9 mouse cellular contexts compared by ENCODE assay signal in genomic region chr10:111107387-111107786, GRCm38 (mm10). TPM values are rescaled to one million over a fixed set of nuclear protein-coding genes. Genes with fewer than 3 reads are reported as not detected.
DNase-seq lines count a peak whose midpoint lies in the region; ATAC-seq and TF ChIP-seq lines count a peak whose summit lies in the region.
"Had no signal": no experiment of that assay in that cellular context is flagged by ENCODE, and none has a peak within 500 bp of the region (broad histone marks: within the 10 kb centered on the region; RNA-seq: fewer than 3 reads in every experiment).

No protein-coding gene starts in this region.

- WGBS in lung, postnatal 0 days, result 66% methylated on average over 7 of the region's 7 CpGs

- no peak overlapping the region for H3K27ac ChIP-seq in layer of hippocampus, adult 2 months
- H3K27ac ChIP-seq in lung, postnatal 0 days (ENCODE audit: low read length), result no peak overlapping the region
- H3K27ac ChIP-seq: limb, embryonic 13.5 days had no signal

- H3K4me2 ChIP-seq in lung, postnatal 0 days (replicated peaks; ENCODE audit: low read depth, low read length), result no peak overlapping the region
- H3K4me2 ChIP-seq: limb, embryonic 13.5 days had no signal

- no peaks in the 10 kb centered on the region for H3K36me3 ChIP-seq in lung, postnatal 0 days (ENCODE audit: insufficient read depth, low read length)
- H3K36me3 ChIP-seq: limb, embryonic 13.5 days had no signal

- H3K9me3 ChIP-seq in lung, postnatal 0 days (ENCODE audit: low read length), result no peaks in the 10 kb centered on the region
- H3K9me3 ChIP-seq: limb, embryonic 13.5 days had no signal

- H3K4me3 ChIP-seq in layer of hippocampus, adult 2 months, result no peak overlapping the region
- H3K4me3 ChIP-seq in lung, postnatal 0 days (ENCODE audit: low read depth, low read length), result no peak overlapping the region
- H3K4me3 ChIP-seq: limb, embryonic 13.5 days had no signal

- TF ChIP-seq CTCF in layer of hippocampus, adult 2 months (conservative IDR thresholded peaks at IDR 0.05), result peak; percentile 79
- peak; percentile 74 for TF ChIP-seq CTCF in lung, postnatal 0 days (IDR thresholded peaks at IDR 0.05)

- ATAC-seq in frontal cortex, adult (ENCODE audit: low TSS enrichment), result peak; percentile 68
- ATAC-seq in lung, postnatal 0 days, result no peak

- no peak overlapping the region for H3K9ac ChIP-seq in lung, postnatal 0 days (replicated peaks; ENCODE audit: low read depth)
- H3K9ac ChIP-seq: limb, embryonic 13.5 days had no signal

- H3K4me1 ChIP-seq in lung, postnatal 0 days (ENCODE audit: insufficient read depth, low read depth, low read length), result no peaks in the 10 kb centered on the region

- peak; percentile 43 to 79 for DNase-seq in adrenal gland, adult (ENCODE audit: inconsistent age in 2 of 2, low spot score in 1 of 2)
- DNase-seq in adrenal gland, adult 8-10 months, result no peak
- peak; percentile 36 for DNase-seq in 3134 (ENCODE audit: extremely low read depth, insufficient read length, low spot score)
- DNase-seq in adrenal gland, postnatal 14 days, result peak; percentile 70
- DNase-seq in layer of hippocampus, adult 2 months (ENCODE audit: low spot score in 2 of 2), result peak in 1 of 2 experiments; percentile 46
- DNase-seq in lung, postnatal 0 days (ENCODE audit: low spot score), result peak; percentile 41
- DNase-seq in right cerebral cortex, postnatal 4 days, result peak; percentile 65

- no peaks in the 10 kb centered on the region for H3K27me3 ChIP-seq in lung, postnatal 0 days (replicated peaks; ENCODE audit: insufficient read depth, low read length)
- H3K27me3 ChIP-seq: limb, embryonic 13.5 days had no signal

- no peak for TF ChIP-seq EP300 in lung, postnatal 0 days (IDR thresholded peaks at IDR 0.05)

RNA-seq across cellular contexts. Expression of gene Osbpl8, which starts 57.2 kb away (rescaled TPM):
- 10 to 100 TPM; 25.7 to 38.0 (median 33.1) TPM for total RNA-seq in adrenal gland, adult 8-10 months (2022)
- total RNA-seq in adrenal gland, postnatal 14 days (2021), result 28.2 and 29.0 TPM in 2 replicates
- 10 to 100 TPM; 60.8 to 60.9 TPM for total RNA-seq in layer of hippocampus, adult 2 months (2021)
- polyA plus RNA-seq in lung, postnatal 0 days (2015; fragmentation: Nextera tagmentation; extraction: Ambion mirVana), result 12.9 and 14.4 TPM in 2 replicates
